Mouse (Mus musculus): ENCODE data around the gene Ces1h.
"Not testable (repeated sequence)": the region's sequence is repeated elsewhere in the genome, so short reads cannot be mapped to it uniquely, and the experiment has no call there.

Gene Ces1h

DNA sequence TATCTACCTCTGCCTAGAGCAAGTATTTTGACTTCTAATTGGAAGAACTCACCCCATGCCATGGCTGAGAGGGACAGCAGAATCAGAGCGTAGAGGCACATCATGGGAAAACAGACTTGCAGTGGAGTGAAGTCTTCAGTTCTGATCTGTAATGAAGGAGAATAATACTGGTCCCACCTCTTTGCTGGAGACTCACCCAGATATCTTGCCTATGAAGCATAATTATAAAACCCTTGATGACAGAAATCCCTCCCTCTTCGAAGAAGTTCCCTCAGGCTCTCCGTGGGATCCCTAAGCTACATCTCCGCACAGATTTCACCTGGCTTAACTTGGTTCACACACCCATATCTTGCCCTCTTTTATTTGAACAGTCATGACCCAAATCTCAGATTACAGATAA, at the start of gene Ces1h:
Gene Ces1h, minus strand, starts transcription at position 101 of the 400 bp plus-strand sequence.
- DNase-seq (ENCODE audit: low spot score in 2 of 2), result no peak

DNA sequence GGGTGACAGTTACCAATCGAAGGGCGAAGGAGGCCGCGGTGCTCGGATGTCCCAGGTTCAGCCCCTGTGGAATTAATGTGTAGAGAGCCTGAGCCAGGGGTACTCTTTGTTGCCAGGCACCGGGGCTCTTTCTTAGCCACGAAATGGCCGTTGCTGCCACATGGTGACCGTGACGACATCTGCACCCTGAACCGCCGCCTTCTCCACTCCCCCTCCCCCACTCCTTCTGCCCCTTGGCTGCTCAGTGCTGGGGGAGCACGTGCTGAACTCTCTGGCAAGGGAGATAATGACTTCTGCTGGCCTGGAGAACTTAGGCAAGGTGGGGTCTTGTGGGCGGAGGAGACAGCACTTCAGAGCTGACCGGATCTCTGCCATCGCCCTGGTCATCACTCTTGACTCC, 47.7 kb upstream of the Ces1h start:
- no peak for DNase-seq (ENCODE audit: low spot score in 2 of 2)

DNA sequence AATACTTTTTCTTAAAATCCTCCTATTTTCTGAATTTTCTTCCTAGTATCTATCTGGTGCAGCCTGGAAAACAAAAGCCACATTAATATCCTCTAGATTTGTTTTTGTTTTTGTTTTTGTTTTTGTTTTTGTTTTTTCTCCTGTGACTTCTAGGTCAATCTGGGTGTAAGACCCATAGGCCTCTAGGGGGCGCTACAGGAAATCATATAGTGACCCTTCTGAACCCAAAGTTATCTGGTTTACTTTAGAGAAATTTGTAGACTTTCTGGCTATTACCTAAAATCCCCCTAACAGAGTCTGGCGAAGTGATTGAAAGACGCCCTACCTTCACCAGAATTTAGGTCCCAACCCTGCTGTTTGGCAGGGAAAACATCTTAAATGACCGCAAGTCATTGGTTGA, 35.9 kb upstream of the Ces1h start:
- no peak for DNase-seq (ENCODE audit: low spot score in 2 of 2)

DNA sequence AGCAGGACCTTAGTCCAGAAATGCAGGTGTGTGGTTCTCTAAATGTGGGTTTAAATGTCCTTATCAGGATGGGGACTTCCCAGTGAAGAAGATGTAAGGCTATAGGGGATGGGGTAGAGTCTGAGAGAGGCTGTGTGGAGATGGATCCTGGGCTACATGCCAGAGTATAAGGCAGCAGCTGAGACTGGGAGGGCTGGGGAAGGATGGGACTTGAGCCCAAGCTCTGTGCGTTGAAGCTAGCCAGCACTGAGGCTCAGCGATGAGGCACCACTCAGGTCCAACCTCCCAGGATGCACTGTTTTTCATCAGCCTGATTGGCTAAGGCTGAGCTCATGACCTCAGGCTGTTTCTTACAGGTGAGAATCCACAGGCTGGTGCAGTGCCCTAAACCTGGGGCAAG, 29.3 kb upstream of the Ces1h start:
- no peak for DNase-seq (ENCODE audit: low spot score in 2 of 2)

DNA sequence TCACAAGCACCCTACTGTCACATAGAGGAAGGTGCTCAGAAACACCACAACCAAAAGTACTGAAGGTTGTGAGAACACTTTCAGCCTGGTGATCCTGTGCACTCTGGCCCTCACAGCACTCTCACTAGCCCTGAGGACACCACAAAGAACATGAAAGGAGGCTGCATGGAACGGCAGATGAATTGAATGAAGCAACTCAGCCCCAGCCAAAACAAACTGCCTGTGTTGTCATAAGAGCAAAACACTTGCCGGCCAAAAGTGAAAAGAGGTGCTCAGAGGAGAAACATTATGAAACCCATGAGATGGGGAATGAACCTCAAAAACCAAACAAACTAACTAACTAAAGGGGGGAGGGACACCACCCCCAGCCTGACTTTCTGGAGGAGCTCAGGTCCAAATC, 20.2 kb upstream of the Ces1h start:
- no peak for DNase-seq (ENCODE audit: low spot score in 2 of 2)

DNA sequence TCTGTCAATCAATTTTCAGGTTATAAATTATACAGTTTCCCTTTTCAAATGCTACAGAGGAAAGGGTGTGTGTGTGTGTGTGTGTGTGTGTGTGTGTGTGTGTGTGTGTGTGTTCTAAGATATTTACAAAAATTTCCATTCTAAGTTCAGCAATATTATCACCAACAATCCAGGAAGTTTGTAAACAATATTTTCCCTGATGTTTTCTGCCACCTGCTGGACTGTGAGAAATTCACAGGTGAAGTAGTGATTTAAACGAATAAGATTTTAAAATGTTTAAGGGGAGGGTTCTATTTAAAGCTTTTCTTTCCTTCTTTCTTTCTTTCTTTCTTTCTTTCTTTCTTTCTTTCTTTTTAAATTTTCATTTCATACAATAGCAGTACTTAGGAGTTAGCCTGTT, 18.5 kb upstream of the Ces1h start:
- DNase-seq (ENCODE audit: low spot score in 2 of 2), result no peak

DNA sequence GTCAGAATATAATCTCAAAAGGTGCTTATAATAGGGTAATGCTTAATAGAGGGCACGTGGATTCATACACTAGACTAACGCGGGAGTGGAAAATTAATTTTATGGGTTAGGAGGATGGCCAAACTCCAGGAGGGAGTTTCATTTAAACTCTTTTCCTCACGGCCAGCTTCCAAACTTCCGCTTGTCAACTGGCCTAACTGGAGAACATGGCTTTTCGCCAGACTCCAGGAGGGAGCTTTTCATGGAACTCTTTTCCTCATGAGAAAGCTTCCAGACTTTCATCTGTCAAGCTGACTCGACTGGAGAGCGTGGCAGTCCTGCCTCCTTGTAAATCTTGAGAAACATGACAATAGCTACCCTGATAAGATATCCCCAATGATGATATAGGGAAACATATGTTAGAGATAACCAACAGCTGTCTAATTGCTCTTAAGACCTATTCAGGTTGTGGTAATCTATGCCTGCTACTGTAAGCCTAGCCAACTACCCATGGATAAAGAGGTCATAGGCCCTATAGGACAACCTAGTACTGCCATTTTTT, 14.6 kb upstream of the Ces1h start:
- DNase-seq (ENCODE audit: low spot score in 2 of 2), result not testable (repeated sequence)

DNA sequence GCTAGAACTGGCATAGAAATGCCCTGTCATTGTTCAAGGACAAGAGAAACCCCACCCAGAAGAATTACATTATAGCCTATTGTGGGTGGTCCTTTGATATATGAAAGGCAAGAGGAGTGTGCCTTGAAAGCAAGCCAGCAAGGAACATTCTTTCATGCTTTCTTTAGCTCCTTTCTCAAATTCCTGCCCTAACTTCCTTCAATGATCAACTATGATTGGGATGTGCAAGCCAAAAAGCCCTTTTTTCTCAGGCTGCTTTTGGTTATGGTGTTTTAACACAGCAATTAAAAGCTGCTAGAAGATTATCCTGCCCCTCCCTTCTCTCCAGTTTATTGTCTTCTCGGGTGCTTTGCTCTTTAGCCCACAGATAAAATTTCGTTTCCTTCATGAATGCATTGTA, 10.0 kb downstream of the Ces1h start:
- DNase-seq (ENCODE audit: low spot score in 2 of 2), result no peak

DNA sequence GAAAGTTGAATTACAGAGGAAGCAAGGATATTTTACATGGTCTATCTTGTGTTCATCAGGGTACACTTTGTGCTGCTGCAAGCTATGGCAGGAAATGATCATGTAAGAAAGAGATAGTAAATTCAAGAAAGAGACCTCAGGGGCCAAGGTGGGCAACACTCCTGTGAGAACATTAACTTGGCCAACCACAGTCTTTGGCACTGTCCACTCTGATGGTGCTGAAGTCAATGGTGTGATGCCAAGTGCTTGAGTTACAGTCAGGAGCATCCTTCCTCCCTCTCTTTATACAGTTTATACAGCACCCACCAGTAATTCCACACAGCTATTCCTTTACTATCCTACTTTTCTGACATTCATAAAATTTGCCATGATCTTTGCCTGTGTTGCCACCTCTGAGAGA, 19.4 kb downstream of the Ces1h start:
- no peak for DNase-seq (ENCODE audit: low spot score in 2 of 2)

DNA sequence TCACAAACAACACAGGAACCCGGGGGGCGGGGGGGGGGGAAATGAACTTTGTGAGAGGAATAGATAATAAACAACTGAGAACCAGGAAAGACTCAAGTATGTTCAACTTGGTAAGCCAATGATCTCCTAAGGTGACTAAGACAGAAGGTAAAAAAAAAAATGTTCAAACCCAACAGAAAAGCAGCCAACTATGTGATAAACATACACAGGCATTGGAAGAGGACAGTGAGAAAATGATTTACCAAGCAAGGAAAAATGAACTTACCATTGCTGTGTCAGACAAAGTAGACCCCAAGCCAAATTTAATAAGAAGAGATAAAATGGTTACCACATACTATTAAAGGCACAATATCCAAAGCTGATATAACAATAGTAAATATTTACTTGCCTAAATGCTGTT, 40.0 kb downstream of the Ces1h start:
- no peak for DNase-seq (ENCODE audit: low spot score in 2 of 2)

DNA sequence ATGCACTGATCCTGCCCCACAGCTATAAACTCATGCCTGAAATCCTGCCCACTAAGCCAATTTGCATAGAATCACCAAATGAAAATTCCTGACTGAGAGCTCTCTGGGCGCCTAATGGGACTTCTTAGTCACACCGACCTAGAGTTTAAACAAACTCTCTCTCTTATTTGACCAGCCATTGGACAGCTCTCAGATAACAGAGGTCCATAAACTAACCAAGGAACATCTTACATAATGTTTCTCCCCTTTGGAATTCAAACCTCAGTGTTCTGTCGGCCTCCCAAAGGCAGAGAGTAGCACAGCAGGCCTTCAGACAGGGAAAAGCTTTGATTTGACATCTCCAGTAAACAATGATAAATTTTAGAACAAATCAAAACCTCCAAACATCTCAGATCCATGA, 42.3 kb downstream of the Ces1h start, which contains the start of gene Ces1g:
Gene Ces1g, minus strand, starts transcription at position 102 of the 400 bp plus-strand sequence.
- DNase-seq (ENCODE audit: low spot score in 2 of 2), result no peak

DNA sequence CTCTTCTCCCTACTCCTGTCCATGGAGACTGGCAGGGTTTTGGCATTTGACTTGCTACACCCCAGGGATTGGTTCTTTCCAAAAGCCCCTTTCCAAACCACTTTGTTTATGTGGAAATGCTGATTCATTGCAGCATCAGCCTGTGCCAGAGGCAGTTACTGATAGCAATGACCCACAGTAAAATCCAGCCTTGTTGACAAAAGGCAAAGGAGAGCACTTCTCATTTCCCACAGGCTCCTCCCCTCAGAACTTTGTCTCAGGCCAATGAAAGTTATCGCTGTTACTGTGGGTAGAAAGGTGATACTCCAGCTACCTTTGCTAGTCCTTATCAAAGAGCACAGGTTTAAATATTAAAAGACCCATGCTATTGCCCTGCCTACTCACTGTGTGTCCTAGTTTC, 46.8 kb downstream of the Ces1h start:
- DNase-seq (ENCODE audit: low spot score in 2 of 2), result no peak

DNA sequence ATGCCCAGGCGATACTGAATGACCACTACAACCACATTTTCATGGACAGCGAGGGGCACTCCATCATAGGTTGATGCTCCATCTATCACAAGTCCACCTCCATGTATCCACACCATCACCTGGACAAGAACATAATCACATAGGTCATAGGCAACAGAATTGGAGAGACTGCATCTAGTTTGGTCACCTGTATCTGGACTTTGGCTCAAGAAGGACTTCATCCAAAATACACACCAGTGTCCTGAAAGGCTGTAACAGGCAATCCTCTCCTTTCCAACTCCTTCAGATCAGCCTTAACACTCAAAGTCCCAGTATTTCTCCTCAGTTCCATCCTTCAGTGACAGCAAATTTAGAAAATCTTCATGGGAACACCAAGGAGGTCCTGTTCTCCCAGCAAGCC, 48.4 kb downstream of the Ces1h start:
- DNase-seq (ENCODE audit: low spot score in 2 of 2), result no peak

DNA sequence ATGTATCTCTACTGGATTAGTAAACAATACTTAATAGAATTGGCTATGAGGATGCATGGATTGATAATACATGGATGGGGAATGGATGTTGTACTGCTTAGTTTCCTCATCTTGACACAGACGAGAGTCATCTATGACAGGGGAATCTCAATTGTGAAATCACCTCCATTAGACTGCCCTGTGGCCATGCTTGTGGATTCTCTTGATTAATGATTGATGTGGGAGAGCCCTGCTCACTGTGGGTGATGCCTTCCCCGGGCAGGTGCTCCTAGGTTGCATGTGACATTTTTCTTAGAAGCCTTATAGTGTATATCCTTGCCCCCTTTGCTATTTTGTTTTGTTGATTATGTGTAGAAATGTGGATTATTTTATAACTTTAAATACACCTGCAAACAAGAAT, 54.4 kb downstream of the Ces1h start:
- DNase-seq (ENCODE audit: low spot score in 2 of 2), result no peak

DNA sequence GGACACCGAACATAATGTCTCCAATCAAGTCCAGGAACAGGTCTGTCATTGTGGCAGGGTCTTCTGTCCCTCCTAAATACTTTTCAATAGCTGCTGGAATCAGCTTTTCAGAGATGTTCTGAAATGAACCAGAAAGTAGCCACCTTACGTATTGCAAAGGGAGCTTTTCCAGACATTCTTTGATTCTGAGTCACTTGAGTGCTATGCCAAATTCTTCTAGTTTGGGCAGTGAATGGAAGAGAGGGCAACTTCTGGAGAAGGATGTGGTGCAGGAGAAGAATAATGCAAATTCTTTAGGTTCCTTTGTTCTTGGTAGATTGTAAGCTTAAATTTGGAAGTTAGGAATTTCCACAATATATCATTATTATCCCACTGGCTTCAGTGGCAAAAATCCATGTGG, 62.5 kb downstream of the Ces1h start:
- DNase-seq (ENCODE audit: low spot score in 2 of 2), result no peak

DNA sequence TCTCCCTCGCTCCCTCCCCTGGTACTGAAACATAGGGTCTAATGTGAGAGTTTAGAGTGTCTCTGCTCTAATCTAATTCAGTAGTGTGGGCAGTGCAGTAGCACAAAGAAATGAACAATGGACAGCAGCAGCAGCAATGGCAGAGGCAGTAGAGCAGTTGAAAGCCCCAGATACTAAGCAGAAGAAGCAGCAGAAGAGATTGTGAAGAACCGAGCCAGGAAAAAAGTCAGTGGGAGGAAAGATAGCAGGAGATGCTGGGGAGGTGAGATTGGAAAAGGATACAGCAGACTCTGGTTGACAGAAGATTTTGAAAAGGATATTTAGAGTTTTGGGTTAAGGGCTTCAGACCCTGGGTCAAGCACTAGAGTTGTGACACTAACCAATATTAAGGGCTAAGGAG, 64.0 kb downstream of the Ces1h start:
- no peak for DNase-seq (ENCODE audit: low spot score in 2 of 2)

Data from spleen, postnatal 36 days (tissue).